Mouse (Mus musculus) megakaryocyte, embryonic 14.5 days (primary cell): ENCODE measurements around the gene Utrn.

Source experiments
- FLI1 ChIP-seq: IDR thresholded peaks from 2 replicates; pipeline ENCODE4 v1.6.1; 2012; ENCODE audit warnings: low read length, inconsistent platforms, mixed read lengths
- GATA1 ChIP-seq: IDR thresholded peaks from 3 replicates; pipeline ENCODE4 v1.6.1; 2012; ENCODE audit warnings: mixed read lengths, low read length, inconsistent platforms, borderline replicate concordance

GRCm38 (mm10) chr10:12827306-12827705 lies 41.9 kb downstream of the Utrn start:
- no peak for TF ChIP-seq GATA1
- no peak for TF ChIP-seq FLI1
